Mouse (Mus musculus) lung, postnatal 0 days (tissue): ENCODE data around the gene Dlx6.

ENCODE experiments used
- CTCF ChIP-seq: IDR thresholded peaks from 2 replicates; pipeline ENCODE4 v1.5.1; 2016; ENCODE audit warnings: antibody characterized with exemption, mild to moderate bottlenecking
- EP300 ChIP-seq: IDR thresholded peaks from 2 replicates; pipeline ENCODE4 v1.6.1; 2016; ENCODE audit warnings: antibody characterized with exemption, mild to moderate bottlenecking, control low read depth

DNA sequence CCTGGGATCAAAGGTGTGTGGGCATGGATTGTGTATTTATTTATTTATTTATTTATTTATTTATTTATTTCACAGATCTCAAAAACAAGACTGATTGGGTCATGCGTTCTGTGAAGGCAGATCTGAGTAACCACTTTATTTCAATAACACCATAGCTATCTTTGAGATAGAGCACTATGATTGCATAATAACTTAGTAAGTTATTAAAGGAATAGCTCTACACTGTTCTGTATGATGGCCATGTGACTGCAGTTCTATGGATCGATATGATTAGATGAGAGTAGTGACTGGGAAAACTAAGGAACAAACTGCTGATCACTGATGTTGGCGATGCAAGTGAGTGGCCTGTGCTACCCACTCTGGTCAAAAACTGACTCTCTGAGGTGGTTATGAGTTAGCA lies 23.1 kb downstream of the Dlx6 start:
- TF ChIP-seq CTCF (no peak), EP300 (no peak)
